ENCODE assay signal across 8 mouse cellular contexts in the genomic region with DNA sequence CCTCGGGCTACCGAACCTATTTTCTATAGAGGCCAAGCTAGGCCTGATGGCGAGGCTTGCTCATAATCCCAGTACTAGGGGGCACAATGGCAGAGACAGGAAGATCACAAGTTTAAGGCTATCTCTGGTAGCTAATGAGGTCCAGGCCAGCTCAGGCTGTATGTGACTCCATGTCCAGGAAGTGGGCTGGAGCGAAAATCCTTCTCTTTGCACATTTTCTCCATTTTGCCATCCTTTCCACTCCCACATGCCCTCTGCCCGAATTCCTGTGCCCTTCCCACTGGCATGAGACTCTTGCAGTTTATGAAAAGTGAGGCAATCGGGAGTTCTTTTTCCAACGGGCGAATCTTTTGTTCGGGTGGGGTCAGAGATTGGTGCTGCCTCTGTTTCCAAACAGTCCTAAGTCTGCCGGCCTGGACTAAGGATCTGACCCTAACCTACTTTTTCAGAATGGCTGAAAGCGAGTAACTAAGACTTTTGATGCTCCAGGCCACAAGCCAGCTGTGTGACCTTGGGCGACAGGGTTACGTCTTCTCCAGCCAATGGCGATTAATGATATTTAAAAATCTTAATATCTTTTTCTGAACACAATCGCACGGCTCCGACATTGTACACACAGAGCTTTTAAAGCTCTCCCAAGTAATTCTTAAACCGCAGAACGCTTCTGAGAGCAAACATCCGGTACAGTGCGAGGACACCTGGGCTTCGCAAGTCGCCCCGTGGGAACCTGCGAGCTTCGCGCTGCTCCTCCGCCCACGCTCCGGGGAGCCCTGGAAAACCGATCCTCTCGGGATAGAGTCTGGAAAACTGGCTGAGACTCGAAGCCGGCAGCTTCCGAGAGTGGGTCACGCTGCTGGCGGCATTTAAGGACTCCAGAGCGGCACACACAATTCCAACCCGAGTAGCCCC. TPM values are rescaled to one million over a fixed set of nuclear protein-coding genes. Genes with fewer than 3 reads are reported as not detected.
DNase-seq lines count a peak whose midpoint lies in the region; ATAC-seq and TF ChIP-seq lines count a peak whose summit lies in the region.

No protein-coding gene starts in this region.

- H3K9ac ChIP-seq in hindbrain, embryonic 13.5 days, result peak overlapping the region; percentile 86
- peak overlapping the region; percentile 98 for H3K9ac ChIP-seq in liver, embryonic 16.5 days (ENCODE audit: low read depth, low read length)

- H3K4me1 ChIP-seq in E14TG2a.4 (replicated peaks; ENCODE audit: low read depth, low read length), result peaks cover 18% of the 10 kb centered on the region
- peaks cover 38% of the 10 kb centered on the region for H3K4me1 ChIP-seq in hindbrain, embryonic 13.5 days (replicated peaks)
- peaks cover 37% of the 10 kb centered on the region for H3K4me1 ChIP-seq in liver, embryonic 16.5 days (ENCODE audit: control insufficient read depth, low read depth, low read length)

- intact Hi-C loops in gastrocnemius, adult 2 months (cut with DNase I), result loop anchor here (5.0 kb wide), 1 partner anchor 61 kb away; no protein-coding TSS in a partner anchor

- no peaks in the 10 kb centered on the region for H3K9me3 ChIP-seq in E14TG2a.4 (ENCODE audit: low read length)
- H3K9me3 ChIP-seq in hindbrain, embryonic 13.5 days, result no peaks in the 10 kb centered on the region
- H3K9me3 ChIP-seq in liver, embryonic 16.5 days (replicated peaks; ENCODE audit: control insufficient read depth, low read length), result no peaks in the 10 kb centered on the region

- H3K27me3 ChIP-seq in E14TG2a.4 (ENCODE audit: insufficient read depth, low read length), result peaks cover 28% of the 10 kb centered on the region
- no peaks in the 10 kb centered on the region for H3K27me3 ChIP-seq in hindbrain, embryonic 13.5 days
- H3K27me3 ChIP-seq in liver, embryonic 16.5 days (ENCODE audit: control insufficient read depth, insufficient read depth, low read depth, low read length), result no peaks in the 10 kb centered on the region

- peak; percentile 62; the same call in 1 of the 2 replicates for ATAC-seq in hindbrain, embryonic 13.5 days (ENCODE audit: low FRiP score)
- ATAC-seq in liver, embryonic 16.5 days (ENCODE audit: low read depth), result peak; percentile 2; the same call in 1 of the 2 replicates

- WGBS in hindbrain, embryonic 13.5 days, result 20% methylated on average over 39 of the region's 39 CpGs
- WGBS in liver, embryonic 16.5 days (ENCODE audit: insufficient replicate concordance), result 13% methylated on average over 39 of the region's 39 CpGs

- peak overlapping the region; percentile 96 for H3K4me3 ChIP-seq in gastrocnemius, adult 2 months
- peak overlapping the region; percentile 84 for H3K4me3 ChIP-seq in E14TG2a.4 (replicated peaks; ENCODE audit: low read length)
- H3K4me3 ChIP-seq in hindbrain, embryonic 13.5 days, result peak overlapping the region; percentile 83
- H3K4me3 ChIP-seq in liver, embryonic 16.5 days (ENCODE audit: low read depth, low read length), result peak overlapping the region; percentile 89

- TF ChIP-seq CTCF in gastrocnemius, adult 2 months (IDR thresholded peaks at IDR 0.05), result no peak
- no peak for TF ChIP-seq CTCF in E14TG2a.4 (conservative IDR thresholded peaks at IDR 0.05; ENCODE audit: low read length)

- H3K27ac ChIP-seq in gastrocnemius, adult 2 months, result peak overlapping the region; percentile 100
- H3K27ac ChIP-seq in hindbrain, embryonic 13.5 days, result peak overlapping the region; percentile 93
- H3K27ac ChIP-seq in liver, embryonic 16.5 days (ENCODE audit: low read length), result peak overlapping the region; percentile 97

- H3K4me2 ChIP-seq in hindbrain, embryonic 13.5 days, result peak overlapping the region; percentile 87
- peak overlapping the region; percentile 98 for H3K4me2 ChIP-seq in liver, embryonic 16.5 days (ENCODE audit: low read depth, low read length)

- no peaks in the 10 kb centered on the region for H3K36me3 ChIP-seq in E14TG2a.4 (ENCODE audit: insufficient read depth, low read length)
- H3K36me3 ChIP-seq in hindbrain, embryonic 13.5 days, result no peaks in the 10 kb centered on the region
- peaks cover 6% of the 10 kb centered on the region for H3K36me3 ChIP-seq in liver, embryonic 16.5 days (ENCODE audit: control insufficient read depth, insufficient read depth)

- DNase-seq in gastrocnemius, adult 2 months, result peak; percentile 51
- DNase-seq in gastrocnemius, postnatal 25 days, result no peak
- peak; percentile 48 for DNase-seq in embryo, embryonic 11 days
- DNase-seq in ovary, postnatal 14 days (ENCODE audit: low spot score), result peak; percentile 41
- DNase-seq in yolk sac, embryonic 10.5 days (ENCODE audit: low spot score), result no peak

RNA-seq across cellular contexts. Expression of a gene that starts 0.8 kb away (rescaled TPM):
- total RNA-seq in gastrocnemius, adult 2 months (2021), result 10 to 100 TPM in 1 of 2 experiments, 1 to 10 TPM in 1; 9.6 to 12.9 TPM
- 1 to 10 TPM; 8.0 to 9.1 TPM for total RNA-seq in gastrocnemius, postnatal 25 days (2021)
- polyA plus RNA-seq in hindbrain, embryonic 13.5 days (2015; fragmentation: Nextera tagmentation; extraction: Ambion mirVana), result 10.0 and 10.5 TPM in 2 replicates
- 25.9 and 26.5 TPM in 2 replicates for polyA plus RNA-seq in liver, embryonic 16.5 days (2015; fragmentation: Nextera tagmentation; extraction: Ambion mirVana)

Comparison
In these comparisons a context has a peak if more than half of its experiments do, and no peak if none do; other contexts are left out.
1. DNase-seq: peak in gastrocnemius, adult 2 months (single experiment), embryo, embryonic 11 days (single experiment) and ovary, postnatal 14 days (single experiment); none in gastrocnemius, postnatal 25 days (single experiment) and yolk sac, embryonic 10.5 days (single experiment).
2. Peak in every context shown above with its lines, with median percentiles within 50 percentile points of each other: H3K27ac ChIP-seq and H3K4me3 ChIP-seq.